Mouse (Mus musculus) myocyte (in vitro differentiated cells): Measurements from ENCODE around the gene Lamb3.
A peak's percentile ranks its signal among the peaks of the same experiment; 100 is the strongest.

ENCODE experiments used
- CEBPB ChIP-seq: IDR thresholded peaks from 2 replicates; pipeline ENCODE4 v1.6.1; 2011; ENCODE audit warnings: mild to moderate bottlenecking, moderate library complexity; ENCODE audit not compliant: poor library complexity, insufficient read depth, severe bottlenecking
- E2F4 ChIP-seq: IDR thresholded peaks from one replicate; pipeline ENCODE4 v1.6.1; 2011; ENCODE audit warnings: mild to moderate bottlenecking, control low read depth, moderate library complexity; ENCODE audit not compliant: insufficient read depth
- MAX ChIP-seq: IDR thresholded peaks from one replicate; pipeline ENCODE4 v1.6.1; 2011; ENCODE audit warnings: low read depth, mild to moderate bottlenecking, control low read depth
- POLR2A ChIP-seq: IDR thresholded peaks from one replicate; pipeline ENCODE4 v1.6.1; 2011; ENCODE audit warnings: low read depth, mild to moderate bottlenecking, control low read depth, moderate library complexity; ENCODE audit not compliant: insufficient read length
- TCF12 ChIP-seq: IDR thresholded peaks from one replicate; pipeline ENCODE4 v1.6.1; 2011; ENCODE audit warnings: mild to moderate bottlenecking, control low read depth; ENCODE audit not compliant: poor library complexity, insufficient read depth, severe bottlenecking
- USF1 ChIP-seq: IDR thresholded peaks from one replicate; pipeline ENCODE4 v1.6.1; 2011; ENCODE audit warnings: low read depth, mild to moderate bottlenecking, control low read depth, moderate library complexity

DNA sequence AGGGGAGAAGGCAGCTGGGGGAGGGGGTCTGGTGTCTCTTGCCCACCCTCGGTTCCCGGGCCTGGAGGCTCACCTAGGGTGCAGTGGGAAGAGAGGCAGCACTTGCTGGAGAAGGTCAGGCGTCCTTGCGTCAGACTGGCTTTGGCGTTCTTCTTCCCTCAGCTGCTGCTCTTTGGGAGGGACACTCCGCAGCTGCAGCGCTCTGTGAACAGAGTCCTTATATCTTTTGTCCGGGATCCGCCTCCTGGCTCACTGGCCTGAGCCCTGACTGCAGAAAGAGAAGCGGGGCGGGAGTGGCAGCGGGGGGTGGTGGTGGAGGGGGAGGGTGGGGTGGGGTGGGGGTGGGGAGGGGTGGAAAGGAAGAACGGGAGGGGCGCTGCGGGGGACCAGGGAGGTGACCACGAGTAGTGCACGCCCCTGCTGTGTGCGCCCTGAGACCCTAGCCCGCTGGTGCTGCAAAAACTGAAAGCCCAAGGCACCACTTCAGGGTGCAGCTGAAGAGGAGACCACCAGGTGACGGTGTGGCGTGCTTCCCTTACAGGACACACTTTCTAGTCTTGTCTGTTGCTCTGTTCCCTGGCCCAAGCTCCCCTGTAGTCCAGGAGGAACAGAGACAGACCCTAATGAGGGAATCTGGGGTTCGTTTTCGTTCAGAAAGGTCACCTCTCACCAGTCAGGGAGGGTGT is 65.6 kb downstream of the Lamb3 start, which contains the start of gene G0s2:
- TF ChIP-seq POLR2A (peak; percentile 98), E2F4 (no peak), USF1 (no peak), CEBPB (0 out of 2 replicates have a peak, but pooled peaks have one; percentile 29), MAX (no peak), TCF12 (no peak)
